ENCODE assay signal across 18 mouse cellular contexts in genomic region chr9:70869169-70869873, GRCm38 (mm10).
DNase-seq lines count a peak whose midpoint lies in the region; ATAC-seq and TF ChIP-seq lines count a peak whose summit lies in the region.
"Had no signal": no experiment of that assay in that cellular context is flagged by ENCODE, and none has a peak within 500 bp of the region (broad histone marks: within the 10 kb centered on the region; RNA-seq: fewer than 3 reads in every experiment).

No protein-coding gene starts in this region.

- H3K36me3 ChIP-seq in heart, adult 2 months (ENCODE audit: control insufficient read depth, insufficient read depth, low read length) = no peaks in the 10 kb centered on the region
- no peaks in the 10 kb centered on the region for H3K36me3 ChIP-seq in liver, embryonic 16.5 days (ENCODE audit: control insufficient read depth, insufficient read depth)
- H3K36me3 ChIP-seq: embryonic facial prominence, embryonic 13.5 days; hindbrain, embryonic 10.5 days; kidney, embryonic 15.5 days; lung, embryonic 15.5 days; neural tube, embryonic 15.5 days had no signal

- no peak; the same call in 1 of the 2 replicates for TF ChIP-seq EP300 in heart, adult 2 months (IDR thresholded peaks at IDR 0.05; ENCODE audit: insufficient read depth, low read depth, low read length)

- TF ChIP-seq POLR2A in heart, adult 2 months (IDR thresholded peaks at IDR 0.05; ENCODE audit: insufficient read depth, low read depth, low read length) = no peak

- no peaks in the 10 kb centered on the region for H3K27me3 ChIP-seq in heart, adult 2 months (ENCODE audit: control insufficient read depth, insufficient read depth, low read length)
- no peaks in the 10 kb centered on the region for H3K27me3 ChIP-seq in liver, embryonic 16.5 days (ENCODE audit: control insufficient read depth, insufficient read depth, low read depth, low read length)
- H3K27me3 ChIP-seq: embryonic facial prominence, embryonic 13.5 days; kidney, embryonic 15.5 days; lung, embryonic 15.5 days; megakaryocyte, embryonic 14.5 days; neural tube, embryonic 15.5 days had no signal

- no peak overlapping the region for H3K4me3 ChIP-seq in heart, adult 2 months
- H3K4me3 ChIP-seq in liver, embryonic 16.5 days (ENCODE audit: low read depth, low read length) = no peak overlapping the region
- H3K4me3 ChIP-seq: embryonic facial prominence, embryonic 13.5 days; hindbrain, embryonic 10.5 days; kidney, embryonic 15.5 days; lung, embryonic 15.5 days; megakaryocyte, embryonic 14.5 days; neural tube, embryonic 15.5 days had no signal

- peak overlapping the region; percentile 58 for H3K27ac ChIP-seq in heart, adult 2 months
- H3K27ac ChIP-seq in liver, embryonic 16.5 days (ENCODE audit: low read length) = no peak overlapping the region
- H3K27ac ChIP-seq: embryonic facial prominence, embryonic 13.5 days; hindbrain, embryonic 10.5 days; kidney, embryonic 15.5 days; lung, embryonic 15.5 days; neural tube, embryonic 15.5 days had no signal

- intact Hi-C loops in heart, adult 2 months (cut with DNase I) = loop anchor here (5.0 kb wide), 2 partner anchors 33 to 107 kb away; no protein-coding TSS in a partner anchor
- intact Hi-C loops in heart, postnatal 10 days (cut with DNase I) = no loop called here

- WGBS in heart, adult 2 months = 54% methylated on average over 5 of the region's 5 CpGs
- 74% methylated on average over 5 of the region's 5 CpGs for WGBS in liver, embryonic 16.5 days (ENCODE audit: insufficient replicate concordance)

- H3K79me2 ChIP-seq in heart, adult 2 months (replicated peaks; ENCODE audit: control insufficient read depth, insufficient read depth, low read length) = no peaks in the 10 kb centered on the region

- H3K4me1 ChIP-seq in heart, adult 2 months (ENCODE audit: control insufficient read depth, insufficient read depth, low read length) = peaks cover 4% of the 10 kb centered on the region
- peaks cover 14% of the 10 kb centered on the region for H3K4me1 ChIP-seq in liver, embryonic 16.5 days (ENCODE audit: control insufficient read depth, low read depth, low read length)
- H3K4me1 ChIP-seq: embryonic facial prominence, embryonic 13.5 days; hindbrain, embryonic 10.5 days; neural tube, embryonic 15.5 days had no signal

- ATAC-seq in liver, embryonic 16.5 days (ENCODE audit: low read depth) = 0 out of 2 replicates have a peak, but pooled peaks have one; percentile 12
- ATAC-seq in monocyte, adult 5-6 weeks (replicated peaks; ENCODE audit: insufficient number of reproducible peaks, low FRiP score, low TSS enrichment, poor library complexity, severe bottlenecking) = peak; percentile 54; the same call in 1 of the 2 replicates
- ATAC-seq: forebrain, postnatal 0 days had no signal

- H3K9ac ChIP-seq in heart, adult 2 months (ENCODE audit: low read depth, low read length) = no peak overlapping the region
- no peak overlapping the region for H3K9ac ChIP-seq in liver, embryonic 16.5 days (ENCODE audit: low read depth, low read length)
- H3K9ac ChIP-seq: embryonic facial prominence, embryonic 13.5 days; forebrain, postnatal 0 days; kidney, embryonic 15.5 days; lung, embryonic 15.5 days; neural tube, embryonic 15.5 days had no signal

- TF ChIP-seq CTCF in heart, adult 2 months (IDR thresholded peaks at IDR 0.05) = no peak

- H3K4me2 ChIP-seq in liver, embryonic 16.5 days (ENCODE audit: low read depth, low read length) = no peak overlapping the region
- H3K4me2 ChIP-seq: embryonic facial prominence, embryonic 13.5 days; kidney, embryonic 15.5 days; lung, embryonic 15.5 days; neural tube, embryonic 15.5 days had no signal

- DNase-seq in heart, adult 2 months = peak in 1 of 2 experiments; percentile 21
- DNase-seq in heart, postnatal 10 days = no peak
- DNase-seq in liver = no peak
- peak; percentile 22 for DNase-seq in brain, adult 2 months (ENCODE audit: low read depth, low spot score)
- no peak for DNase-seq in thymus, postnatal 10 days (ENCODE audit: low spot score in 2 of 2)
- DNase-seq in thymus, postnatal 25 days = no peak
- DNase-seq: cerebellum, adult 9-11 months; forebrain, postnatal 0 days; midbrain, embryonic 14.5 days; right cerebral cortex, postnatal 25 days had no signal

- H3K9me3 ChIP-seq in liver, embryonic 16.5 days (replicated peaks; ENCODE audit: control insufficient read depth, low read length) = no peaks in the 10 kb centered on the region
- H3K9me3 ChIP-seq: embryonic facial prominence, embryonic 13.5 days; hindbrain, embryonic 10.5 days; kidney, embryonic 15.5 days; lung, embryonic 15.5 days; megakaryocyte, embryonic 14.5 days; neural tube, embryonic 15.5 days had no signal
